In genomic region chr6:81472506-81472905, GRCm38 (mm10) we compare ENCODE assay signal across 13 mouse cellular contexts.
"Had no signal": no experiment of that assay in that cellular context is flagged by ENCODE, and none has a peak within 500 bp of the region (broad histone marks: within the 10 kb centered on the region; RNA-seq: fewer than 3 reads in every experiment).

No protein-coding gene starts in this region.

- H3K27me3 ChIP-seq: limb, embryonic 15.5 days; liver, embryonic 12.5 days; neural tube, embryonic 13.5 days had no signal

- H3K4me3 ChIP-seq: limb, embryonic 15.5 days; liver, embryonic 12.5 days; midbrain, embryonic 10.5 days; neural tube, embryonic 13.5 days had no signal

- H3K4me1 ChIP-seq: limb, embryonic 15.5 days; liver, embryonic 12.5 days; midbrain, embryonic 10.5 days; neural tube, embryonic 13.5 days had no signal

- ATAC-seq: liver, embryonic 12.5 days; midbrain, embryonic 16.5 days had no signal

- H3K27ac ChIP-seq: limb, embryonic 15.5 days; liver, embryonic 12.5 days; midbrain, embryonic 10.5 days; neural tube, embryonic 13.5 days; stomach, postnatal 0 days had no signal

- H3K36me3 ChIP-seq: limb, embryonic 15.5 days; liver, embryonic 12.5 days; midbrain, embryonic 10.5 days; neural tube, embryonic 13.5 days had no signal

- H3K9ac ChIP-seq: limb, embryonic 15.5 days; liver, embryonic 12.5 days; lung, embryonic 14.5 days; neural tube, embryonic 13.5 days had no signal

- H3K9me3 ChIP-seq: limb, embryonic 15.5 days; liver, embryonic 12.5 days; midbrain, embryonic 10.5 days; neural tube, embryonic 13.5 days had no signal

- DNase-seq: kidney, adult 8-10 months; kidney, postnatal 25 days; layer of hippocampus, adult 9-11 months; lung, embryonic 14.5 days; lung, postnatal 10 days; lung, postnatal 4 days; thymus, postnatal 4 days had no signal

- H3K4me2 ChIP-seq: limb, embryonic 15.5 days; liver, embryonic 12.5 days; lung, embryonic 14.5 days; neural tube, embryonic 13.5 days had no signal
